Mouse (Mus musculus) Muller cell, postnatal 12 days (primary cell): ENCODE results near the gene Sorbs2.

Source experiments
- DNase-seq: peaks from one replicate; pipeline ENCODE4 v3.0.0-alpha.2; 2015; ENCODE audit errors: inconsistent ontology term

Gene Sorbs2

DNA sequence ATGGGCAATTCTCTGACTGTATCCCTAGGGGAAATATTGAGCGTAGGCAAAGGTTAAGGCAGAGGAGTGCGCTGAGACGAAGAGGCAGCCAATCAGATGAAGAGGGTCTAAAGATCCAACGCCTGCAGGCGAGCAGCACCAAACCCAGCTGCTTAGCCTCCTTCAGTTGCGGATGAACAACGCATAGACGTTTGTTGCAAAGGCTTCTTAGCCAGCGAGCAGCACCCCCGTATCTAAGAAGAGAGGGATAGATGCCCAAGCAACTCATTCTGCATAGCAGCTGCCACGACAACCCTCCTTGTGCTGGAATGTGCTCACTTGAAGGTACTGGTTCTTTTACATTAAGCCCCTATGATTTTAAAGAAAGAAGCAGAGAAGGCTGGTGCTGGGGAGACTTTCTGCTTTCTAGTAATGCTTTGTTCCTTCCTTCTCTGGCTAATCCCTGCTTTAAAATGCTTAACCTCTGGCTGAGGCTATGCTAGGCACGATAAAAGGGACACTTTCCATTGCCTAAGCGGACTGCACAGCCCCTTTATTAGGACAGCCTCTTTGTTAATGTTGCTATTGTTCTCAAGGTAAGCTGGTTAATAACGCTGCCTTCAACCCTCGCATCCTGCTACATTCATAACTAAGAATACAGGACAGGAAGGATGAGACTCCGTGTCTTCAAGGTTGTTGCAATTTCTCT is at the start of gene Sorbs2:
Gene Sorbs2 (plus strand): TSS at position 155 of the 688 bp plus-strand sequence.
- DNase-seq = peak; percentile 75

DNA sequence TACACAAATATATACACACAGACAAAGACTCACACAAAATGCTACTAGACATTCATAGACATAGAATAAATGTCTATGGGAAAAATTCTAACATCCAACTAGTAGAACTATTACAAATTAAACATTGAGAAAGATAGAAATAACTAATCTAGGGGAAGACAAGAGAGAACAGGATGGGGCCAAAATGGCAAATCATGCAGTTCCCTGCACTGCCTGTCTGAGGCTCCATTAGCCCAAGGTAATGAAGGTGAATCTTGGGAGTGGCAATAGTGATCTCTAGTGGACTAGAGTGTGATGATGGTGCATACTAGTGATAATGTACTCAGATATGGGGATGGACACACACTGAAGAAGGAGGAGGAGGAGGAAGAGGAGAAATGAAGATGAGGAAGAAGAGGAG is 49.7 kb upstream of the Sorbs2 start:
- DNase-seq = no peak

DNA sequence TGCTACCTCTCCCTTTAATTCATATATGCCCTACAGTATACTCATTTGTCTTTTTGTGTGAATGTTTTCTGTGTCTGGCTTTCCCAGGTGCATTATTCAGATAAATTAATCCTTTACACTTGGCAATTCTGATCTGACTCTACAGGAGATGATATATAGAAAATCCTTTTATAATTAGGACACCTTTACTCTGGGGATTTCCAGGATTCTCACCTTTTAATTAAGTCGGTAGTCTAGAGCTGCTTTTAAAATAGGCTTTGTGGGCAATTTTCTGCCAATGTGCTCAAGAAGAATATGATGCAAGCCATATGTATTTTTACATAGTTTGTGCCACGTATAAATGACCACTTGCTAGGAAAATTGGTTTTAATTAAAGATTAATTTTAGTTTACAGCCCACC is 38.6 kb upstream of the Sorbs2 start:
- DNase-seq = peak; percentile 17

DNA sequence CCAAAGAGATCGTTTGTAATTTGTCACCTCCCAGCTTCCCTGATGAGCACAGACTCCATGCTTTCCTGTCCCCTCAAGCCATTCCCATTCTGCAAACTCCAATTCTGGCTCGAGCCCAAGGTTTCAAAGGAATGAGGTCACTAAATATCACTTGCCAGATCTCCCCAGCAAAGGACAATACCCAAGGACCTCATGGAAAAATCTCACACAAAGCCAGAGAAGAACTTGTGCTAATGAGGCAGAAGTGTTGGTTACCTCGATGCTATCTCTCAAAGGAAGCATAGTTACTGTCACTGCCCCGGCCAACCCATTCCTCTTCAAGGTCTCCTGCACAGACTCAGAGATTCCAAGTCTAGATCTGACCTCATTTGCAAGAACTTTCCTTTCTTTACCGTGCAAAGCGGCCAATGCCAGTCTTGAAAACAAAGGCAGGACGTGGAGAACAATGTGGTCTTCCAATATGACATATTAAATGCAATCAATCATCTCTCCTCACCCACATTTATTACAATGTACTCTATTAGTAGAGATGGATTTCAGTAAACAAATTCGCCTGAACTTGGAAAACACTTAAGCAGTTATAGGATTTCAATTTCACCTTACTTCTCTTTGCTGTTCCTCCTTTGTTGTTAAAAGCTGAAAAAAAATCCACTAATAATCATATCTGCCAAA is 37.9 kb upstream of the Sorbs2 start:
- DNase-seq = peak; percentile 92

DNA sequence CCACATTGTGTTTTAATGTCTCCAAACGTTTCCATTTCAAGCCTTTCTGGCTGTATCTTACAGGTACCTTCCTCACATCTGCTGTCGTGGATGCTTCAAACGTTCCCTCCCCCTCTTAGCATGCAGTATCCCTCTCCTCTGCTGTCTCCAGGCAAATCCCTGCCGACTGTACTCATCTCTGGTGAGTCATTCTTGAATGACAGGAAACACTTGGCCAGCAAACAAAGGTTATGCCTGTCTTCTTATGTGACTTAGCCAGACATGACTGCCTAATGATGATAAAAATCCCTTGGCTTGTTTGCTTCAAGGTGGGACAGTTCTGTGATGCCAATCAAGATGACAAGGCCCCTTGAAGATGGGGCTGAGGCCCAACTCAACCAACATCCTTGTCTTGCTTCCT is 26.7 kb upstream of the Sorbs2 start:
- DNase-seq = peak; percentile 79

DNA sequence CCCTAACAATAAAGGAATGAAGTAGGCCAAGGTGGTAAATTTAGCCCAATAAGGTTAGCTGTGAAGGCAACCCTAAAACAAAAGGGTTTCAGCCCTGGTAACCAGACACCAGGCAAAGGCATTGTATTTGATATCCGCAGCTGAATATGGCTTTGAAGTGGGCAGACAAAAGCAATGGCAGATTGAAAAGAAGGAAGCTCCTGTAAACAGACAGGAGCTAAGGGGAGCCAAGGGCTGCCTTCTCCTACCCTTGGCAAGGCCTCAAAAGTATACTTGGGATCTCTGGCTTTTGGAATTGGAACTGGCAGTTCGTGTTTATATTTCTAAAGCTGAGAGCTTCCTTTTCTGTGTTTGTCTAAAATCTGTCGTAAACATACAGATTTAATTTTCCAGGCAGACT is 21.3 kb upstream of the Sorbs2 start:
- no peak for DNase-seq

DNA sequence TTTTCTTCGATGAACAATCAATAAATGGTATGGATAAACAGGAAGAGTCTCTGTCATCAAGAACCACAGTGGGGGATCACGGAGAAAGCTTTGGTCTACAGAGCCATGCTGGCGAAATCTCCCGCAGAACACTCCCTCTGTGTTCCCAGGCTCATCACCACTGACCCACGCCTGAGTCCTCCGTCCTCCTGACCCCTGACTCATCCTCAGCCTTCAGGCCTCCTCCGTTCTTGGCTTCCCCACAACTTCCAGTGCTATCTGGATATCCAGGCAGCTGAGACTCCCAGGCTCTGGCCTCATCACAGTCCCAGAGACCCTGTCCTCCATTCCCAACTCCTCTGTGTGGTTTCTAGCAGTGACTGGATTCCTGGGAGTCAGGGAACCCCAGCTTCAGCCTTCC is 3.6 kb upstream of the Sorbs2 start:
- DNase-seq = no peak

DNA sequence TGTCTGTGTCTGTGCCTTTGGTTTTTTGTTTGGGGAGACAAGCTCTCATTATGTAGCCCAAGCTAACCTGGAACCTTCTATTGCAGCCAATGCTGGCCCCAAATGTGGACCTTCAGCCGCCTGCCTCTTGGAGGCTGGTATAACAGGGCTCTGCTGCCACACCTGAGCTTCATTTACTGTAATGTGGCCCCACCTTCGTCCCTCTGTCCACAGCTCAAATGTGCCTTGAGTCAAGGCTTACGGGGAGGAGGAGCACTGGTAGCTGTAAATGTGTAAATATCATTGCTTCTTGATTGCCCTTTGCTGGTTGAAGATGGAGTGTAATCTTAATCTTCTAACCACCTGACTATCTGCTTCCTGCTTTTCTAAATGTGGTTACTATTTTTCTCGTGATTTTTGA is 1.2 kb upstream of the Sorbs2 start:
- DNase-seq = no peak

DNA sequence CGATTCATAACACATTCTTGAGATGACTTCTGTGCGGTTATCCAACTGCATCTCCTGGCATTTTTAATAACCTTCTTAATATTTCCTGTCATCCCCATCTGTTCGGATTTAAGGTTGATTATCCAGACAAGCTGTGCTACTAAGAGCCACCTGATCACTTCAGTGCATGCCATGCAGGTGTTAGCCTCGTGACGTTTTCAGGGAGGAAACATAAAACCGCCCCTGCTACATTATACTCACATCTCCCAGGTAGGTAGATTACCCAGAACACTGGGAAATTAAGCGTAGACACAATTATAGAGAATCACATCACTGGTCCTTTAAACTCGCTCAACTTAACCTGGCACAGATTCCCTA is 333 bp upstream of the Sorbs2 start:
- DNase-seq = no peak

DNA sequence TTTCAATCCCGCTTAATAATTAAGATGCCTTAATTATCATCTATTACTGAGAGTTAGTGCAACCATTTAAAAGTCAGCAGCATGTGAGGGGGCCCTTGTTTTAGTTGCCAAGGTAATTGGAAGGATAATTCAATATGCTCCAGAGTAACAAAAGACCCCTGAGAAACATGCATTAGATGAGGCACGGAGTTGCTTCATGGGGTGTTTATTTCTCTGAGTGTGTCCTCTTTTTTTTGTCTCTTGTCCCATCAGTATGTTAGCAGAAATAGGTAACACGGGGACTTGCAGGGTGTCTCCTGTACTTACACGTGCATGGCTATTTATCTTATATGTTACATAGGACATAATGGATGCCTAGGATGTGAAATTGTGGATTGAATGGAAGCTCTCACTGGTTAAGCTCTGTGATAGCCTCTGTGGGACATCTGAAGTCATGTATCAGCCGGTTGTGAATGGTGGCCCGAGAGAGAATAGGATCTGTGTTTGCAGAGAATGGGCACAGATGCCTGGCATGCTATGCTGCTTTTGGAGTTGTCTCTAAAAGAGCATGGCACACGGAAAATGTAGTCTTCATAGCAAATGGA is 1.0 kb downstream of the Sorbs2 start:
- DNase-seq = no peak

DNA sequence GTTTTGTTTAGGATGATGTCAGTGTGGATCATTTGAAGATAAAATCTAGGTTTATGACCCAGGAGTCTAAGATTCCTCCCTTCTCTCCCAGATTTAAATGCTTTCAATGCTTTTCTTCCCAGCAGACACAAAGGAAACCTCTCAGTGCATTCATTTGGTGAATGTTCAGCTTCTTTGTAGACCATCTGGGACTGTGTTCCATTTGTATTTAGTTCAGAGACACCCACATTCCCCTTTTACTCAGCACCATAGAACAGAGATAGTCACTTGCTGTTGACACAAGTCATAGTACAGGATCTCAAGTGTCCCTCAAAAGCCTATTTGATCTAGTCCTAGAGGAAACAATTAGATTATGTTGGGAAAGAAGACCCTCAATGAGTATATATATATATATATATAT is 4.8 kb downstream of the Sorbs2 start:
- DNase-seq = no peak

DNA sequence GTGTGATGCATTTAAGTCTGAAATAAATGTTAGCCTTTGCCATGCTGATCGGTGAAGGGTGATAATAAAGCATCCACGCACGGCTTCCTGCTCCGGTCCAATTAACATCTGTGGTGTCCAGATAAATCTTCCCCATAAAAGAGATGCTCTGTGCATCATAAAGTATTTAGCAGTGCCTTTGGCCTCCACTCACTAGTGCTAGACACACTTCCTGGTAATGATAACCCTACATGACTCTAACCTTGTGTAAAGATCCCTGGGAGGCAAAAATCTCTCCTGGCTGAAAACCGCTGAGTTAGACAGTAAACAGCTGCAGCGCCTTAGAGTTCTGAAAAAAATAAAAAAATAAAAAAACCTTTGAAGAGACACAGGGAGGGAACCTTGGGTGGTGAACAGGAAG is 14.0 kb downstream of the Sorbs2 start:
- no peak for DNase-seq

DNA sequence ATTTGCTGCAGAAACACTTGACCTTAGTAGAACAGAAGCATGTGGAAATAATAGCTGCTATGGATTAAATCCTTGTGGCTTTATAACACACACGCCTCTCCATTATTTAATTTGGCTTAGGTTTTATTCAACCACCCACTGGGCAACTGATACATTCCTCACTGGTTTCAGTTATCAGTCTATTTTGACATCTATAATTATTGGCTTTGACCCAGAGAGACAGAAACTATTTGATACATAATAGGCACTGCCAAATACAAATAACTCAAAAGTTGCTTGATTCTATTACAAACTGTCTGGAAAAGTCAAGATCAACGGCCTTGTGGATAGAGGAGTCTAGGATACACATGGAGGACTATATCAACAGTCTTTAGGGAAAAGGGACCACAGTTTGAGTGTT is 20.1 kb downstream of the Sorbs2 start:
- peak; percentile 84 for DNase-seq

DNA sequence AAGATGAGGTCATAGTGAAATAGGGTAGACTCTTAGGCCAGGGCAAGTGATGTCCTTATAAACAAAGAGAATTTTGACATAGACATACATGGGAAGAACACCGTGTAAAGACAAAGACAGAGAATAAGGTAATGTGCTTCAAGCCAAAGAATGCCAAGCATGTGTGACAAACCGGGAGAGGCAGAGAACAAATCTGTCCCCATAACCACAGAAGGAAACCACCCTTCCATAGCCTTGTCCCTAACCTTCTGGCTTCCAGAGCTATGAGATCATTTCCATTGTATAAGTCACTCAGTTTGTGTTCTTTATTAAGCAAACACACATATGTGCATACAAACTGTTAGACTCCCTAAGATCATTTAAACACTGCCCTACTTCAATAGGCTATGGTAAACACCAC is 21.3 kb downstream of the Sorbs2 start:
- peak; percentile 93 for DNase-seq

DNA sequence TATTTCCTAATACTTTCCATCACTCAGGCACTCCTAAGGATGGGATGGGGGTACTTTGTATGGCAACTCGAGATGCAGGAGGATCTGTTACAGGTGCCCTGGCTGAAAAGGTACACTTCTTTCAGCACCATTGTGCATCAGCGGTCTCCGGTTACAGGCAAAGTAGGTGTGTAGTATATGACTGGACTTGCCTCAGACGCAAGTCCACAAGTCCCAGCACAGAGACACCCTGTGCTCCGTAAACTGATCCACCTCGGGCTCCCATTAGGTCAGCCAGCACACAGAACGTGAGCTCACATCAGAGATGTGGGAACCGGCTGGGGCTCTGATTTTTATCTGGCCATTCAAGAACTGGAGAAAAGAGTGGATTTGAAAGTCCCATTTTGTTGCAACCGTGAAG is 29.0 kb downstream of the Sorbs2 start:
- no peak for DNase-seq

DNA sequence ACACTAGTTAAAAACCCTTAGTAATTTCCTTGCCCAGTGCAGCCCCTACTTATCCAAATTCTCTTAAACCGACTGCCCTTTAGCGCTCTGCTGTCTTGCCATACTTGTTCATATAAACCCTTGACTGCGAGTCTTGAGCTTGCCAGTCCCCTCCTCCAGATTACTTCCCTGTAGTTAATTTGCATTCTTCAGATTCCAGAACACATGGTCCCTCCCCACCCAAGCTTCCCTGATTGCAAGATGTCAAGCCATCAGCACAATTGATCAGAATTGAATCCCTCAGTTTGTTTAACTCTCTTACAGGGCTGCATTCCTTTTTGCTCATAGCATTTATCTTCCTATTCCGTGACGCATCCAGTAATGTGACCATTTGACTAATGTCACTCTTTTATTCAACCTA is 32.9 kb downstream of the Sorbs2 start:
- DNase-seq = peak; percentile 94

DNA sequence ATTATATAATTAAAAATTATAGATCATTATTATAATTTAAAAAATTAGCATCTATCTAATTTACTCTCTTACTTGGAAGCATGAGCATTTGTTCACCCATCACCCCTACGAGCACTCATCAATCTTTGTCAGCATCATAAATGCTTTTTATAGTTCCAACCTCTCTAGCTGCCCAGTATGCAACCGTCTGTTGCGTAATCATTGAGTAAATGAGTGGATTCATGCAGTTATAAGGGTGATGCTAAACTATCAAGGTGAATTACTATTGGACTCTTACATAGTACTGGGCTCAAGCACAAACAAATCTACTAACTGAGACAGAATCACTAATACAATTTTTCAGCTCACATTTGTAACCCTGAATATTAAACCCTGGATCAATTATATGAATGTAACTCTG is 44.6 kb downstream of the Sorbs2 start:
- no peak for DNase-seq

DNA sequence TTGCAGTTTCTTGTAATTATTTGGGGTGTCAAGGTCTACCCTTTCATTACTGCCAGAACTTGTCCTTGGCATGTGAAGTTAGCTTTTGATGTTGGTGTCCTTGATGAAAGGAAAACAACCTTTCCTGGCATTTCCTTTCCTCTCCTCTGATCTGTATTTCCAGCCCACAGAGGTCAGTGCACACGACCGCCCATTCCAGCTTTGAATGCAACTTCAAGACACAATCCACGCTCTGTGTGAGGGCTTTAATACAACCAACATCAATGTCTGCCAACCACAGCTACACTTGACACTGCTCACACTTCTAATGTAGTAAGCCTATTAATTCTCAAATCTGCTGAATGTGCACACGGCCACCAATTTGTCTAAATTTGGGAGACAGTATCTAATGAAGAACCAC is 47.0 kb downstream of the Sorbs2 start:
- peak; percentile 80 for DNase-seq

DNA sequence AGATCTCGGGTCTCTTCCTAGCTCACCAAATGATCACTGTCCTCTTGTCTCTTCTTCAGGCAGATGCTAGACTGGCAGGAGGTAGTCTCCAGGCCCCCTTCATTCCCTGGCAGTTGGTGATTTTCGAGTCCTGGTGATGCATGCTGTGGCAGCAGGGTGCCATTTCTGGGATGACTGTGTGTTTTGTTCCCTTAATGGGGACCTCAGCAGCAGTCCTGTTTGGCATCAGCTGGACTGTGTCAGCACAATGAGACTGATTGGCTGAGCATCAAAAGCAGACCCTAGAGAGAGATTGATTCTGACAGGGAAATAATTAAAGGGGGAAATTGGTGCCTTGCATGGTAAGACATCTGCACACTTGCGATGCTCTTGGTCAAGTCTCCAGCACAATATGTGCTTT is 50.3 kb downstream of the Sorbs2 start:
- peak; percentile 96 for DNase-seq

DNA sequence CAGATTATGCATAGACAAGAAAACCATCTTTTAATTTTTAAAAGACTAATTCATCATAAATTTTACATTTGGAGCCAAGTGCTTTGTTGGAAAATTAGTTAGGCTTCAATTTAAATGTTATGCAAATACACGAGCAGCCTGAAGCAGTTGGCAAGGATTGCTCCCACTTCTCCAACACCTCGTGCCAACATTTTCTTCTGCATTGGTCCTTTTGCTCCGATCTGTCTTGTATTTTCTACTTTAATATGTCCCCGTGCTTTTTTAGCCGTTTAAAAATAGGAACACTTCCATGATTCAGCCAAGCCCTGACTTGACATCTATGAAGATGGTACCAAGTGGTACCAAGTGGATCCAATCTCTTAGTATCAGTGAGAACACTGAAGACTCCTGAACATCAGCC is 50.8 kb downstream of the Sorbs2 start:
- DNase-seq = peak; percentile 77

DNA sequence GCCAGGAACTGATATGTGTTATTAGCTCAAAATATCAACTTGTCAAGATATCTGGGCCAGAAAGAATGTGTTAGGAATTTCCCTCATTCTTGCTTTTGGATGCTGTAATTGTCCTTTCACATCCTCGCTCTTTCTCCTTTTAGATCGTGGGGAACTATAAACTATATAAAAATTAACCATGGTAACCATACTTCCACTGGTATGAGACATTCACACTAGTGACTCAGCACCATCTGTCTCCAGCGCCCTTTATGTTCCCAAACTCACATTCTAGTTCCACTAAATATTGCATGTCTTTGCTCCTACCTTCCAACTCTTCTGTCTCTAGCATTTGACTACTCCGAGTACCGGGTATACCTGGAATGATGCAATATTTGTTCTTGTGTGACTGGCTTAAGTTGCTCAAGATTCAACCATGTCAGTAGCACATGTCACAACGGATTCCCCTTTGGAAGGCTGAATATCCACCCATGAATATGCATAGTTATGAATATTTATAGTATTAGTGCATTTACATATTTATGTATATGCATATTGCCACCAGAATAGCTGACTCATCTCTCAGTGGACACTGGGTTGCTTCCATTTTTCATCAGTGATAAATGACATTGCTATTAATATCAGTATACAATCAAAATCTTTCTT is 51.7 kb downstream of the Sorbs2 start:
- DNase-seq = no peak

DNA sequence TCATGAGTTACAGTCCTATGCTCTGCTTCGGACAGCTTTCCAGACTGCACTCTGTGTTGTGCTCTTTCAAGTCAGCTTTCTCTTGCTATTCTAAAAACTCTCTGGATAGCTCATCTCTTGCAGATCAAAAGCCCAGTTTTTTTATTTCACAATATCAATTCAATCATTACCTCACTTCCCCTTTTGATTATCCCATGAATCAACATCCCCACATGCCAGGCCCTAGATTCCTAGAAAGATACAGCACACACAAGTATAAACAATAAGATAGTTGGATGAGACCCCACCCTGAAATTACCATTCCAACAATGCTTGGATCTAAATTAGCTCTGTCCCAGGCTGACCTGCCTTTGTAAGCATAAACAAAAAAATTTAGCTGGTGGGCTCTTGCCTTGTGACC is 57.6 kb downstream of the Sorbs2 start:
- DNase-seq = no peak

DNA sequence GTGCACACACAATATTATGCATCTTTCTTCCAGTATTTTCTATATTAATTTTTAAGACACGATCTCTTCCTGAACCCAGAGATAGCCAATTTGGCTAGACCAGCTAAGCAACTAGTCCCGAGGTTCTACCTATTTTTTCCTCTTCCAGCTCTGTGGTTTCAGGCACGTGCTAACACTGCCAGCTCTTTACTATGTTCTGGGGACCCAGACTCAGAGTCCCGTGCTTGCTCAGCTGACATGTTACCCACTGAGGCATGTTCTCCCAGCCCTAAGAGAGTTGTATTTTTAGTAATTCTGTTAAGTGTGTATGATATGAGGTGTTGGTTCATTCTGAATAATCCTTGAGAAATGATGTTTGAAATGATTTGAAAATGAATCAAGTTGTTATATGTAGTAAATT is 62.5 kb downstream of the Sorbs2 start:
- DNase-seq = no peak
